Mouse (Mus musculus) stomach, embryonic 15.5 days (tissue): Measurements from ENCODE around the gene Lrp2bp. TPM values are rescaled to one million over a fixed set of nuclear protein-coding genes. Genes with fewer than 3 reads are reported as not detected.

Experiments used
- ATAC-seq: fragments of 200-750 bp; cut with Nextera tagmentation; 2 replicates; pipeline ENCODE4 v1.8.0; 2017; ENCODE audit warnings: low read depth, moderate number of reproducible peaks, moderate TSS enrichment; ENCODE audit not compliant: insufficient read depth, low FRiP score
- H3K27ac ChIP-seq: fragments of 300-500 bp; sonication (generic); 2 replicates; pipeline ENCODE4 v1.5.1; 2015; ENCODE audit warnings: mild to moderate bottlenecking, inconsistent platforms
- H3K27me3 ChIP-seq: fragments of 300-500 bp; sonication (generic); replicated peaks from 2 replicates; pipeline ENCODE4 v1.6.1; 2015; ENCODE audit warnings: inconsistent platforms
- H3K36me3 ChIP-seq: fragments of 300-500 bp; sonication (generic); 2 replicates; pipeline ENCODE4 v1.6.1; 2015; ENCODE audit warnings: inconsistent platforms
- H3K4me1 ChIP-seq: fragments of 300-500 bp; sonication (generic); 2 replicates; pipeline ENCODE4 v1.6.1; 2015; ENCODE audit warnings: inconsistent platforms
- H3K4me2 ChIP-seq: fragments of 300-500 bp; sonication (generic); 2 replicates; pipeline ENCODE4 v1.6.1; 2015; ENCODE audit warnings: mild to moderate bottlenecking, inconsistent platforms
- H3K4me3 ChIP-seq: fragments of 300-500 bp; sonication (generic); replicated peaks from 2 replicates; pipeline ENCODE4 v1.5.1; 2015; ENCODE audit warnings: inconsistent platforms
- H3K9ac ChIP-seq: fragments of 300-500 bp; sonication (generic); 2 replicates; pipeline ENCODE4 v1.6.1; 2015; ENCODE audit warnings: inconsistent platforms
- H3K9me3 ChIP-seq: fragments of 300-500 bp; sonication (generic); 2 replicates; pipeline ENCODE4 v1.6.1; 2016; ENCODE audit warnings: inconsistent platforms
- WGBS: fragments of 180-500 bp; shearing (Covaris S2); methylation state at CpG from one replicate; pipeline ENCODE4 v1.1.7; 2015; 5-methylcytosine and 5-hydroxymethylcytosine counted together
- polyA plus RNA-seq: library from polyadenylated mRNA; unstranded; fragments of >200 nt; fragmentation: Nextera tagmentation; extraction: Ambion mirVana; gene quantifications from 2 replicates; pipeline ENCODE4 v1.2.1, GENCODE M21; 2015

Gene Lrp2bp
- polyA plus RNA-seq, 1 experiment from 2014 or later = 0.50 TPM

DNA sequence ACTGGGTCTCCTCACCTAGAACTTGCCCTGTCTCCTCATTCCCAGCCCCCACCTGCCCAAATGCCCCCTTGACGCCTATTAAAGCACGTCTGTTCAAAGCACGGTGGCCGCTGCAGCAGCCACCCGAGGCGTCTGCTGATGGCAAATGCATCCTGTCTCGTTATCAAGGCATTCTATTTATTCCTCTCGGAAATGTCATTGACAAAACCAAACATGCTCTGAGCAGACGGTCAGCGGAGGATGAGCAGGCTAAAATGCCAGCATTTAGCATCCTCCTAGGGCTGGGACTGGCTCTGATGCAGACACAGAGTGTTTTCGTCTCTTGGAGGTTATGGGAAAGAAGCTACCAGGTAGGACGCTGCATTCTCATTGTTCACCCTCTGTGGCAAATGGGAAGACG is 41.2 kb downstream of the Lrp2bp start:
- Histone ChIP-seq H3K4me1 (no peaks in the 10 kb centered on the region), H3K9ac (no peak overlapping the region), H3K27ac (no peak overlapping the region), H3K27me3 (no peaks in the 10 kb centered on the region), H3K4me3 (no peak overlapping the region), H3K9me3 (no peaks in the 10 kb centered on the region), H3K36me3 (no peaks in the 10 kb centered on the region), H3K4me2 (no peak overlapping the region)
- 77% methylated on average over 13 of the region's 13 CpGs for WGBS
- ATAC-seq = no peak

DNA sequence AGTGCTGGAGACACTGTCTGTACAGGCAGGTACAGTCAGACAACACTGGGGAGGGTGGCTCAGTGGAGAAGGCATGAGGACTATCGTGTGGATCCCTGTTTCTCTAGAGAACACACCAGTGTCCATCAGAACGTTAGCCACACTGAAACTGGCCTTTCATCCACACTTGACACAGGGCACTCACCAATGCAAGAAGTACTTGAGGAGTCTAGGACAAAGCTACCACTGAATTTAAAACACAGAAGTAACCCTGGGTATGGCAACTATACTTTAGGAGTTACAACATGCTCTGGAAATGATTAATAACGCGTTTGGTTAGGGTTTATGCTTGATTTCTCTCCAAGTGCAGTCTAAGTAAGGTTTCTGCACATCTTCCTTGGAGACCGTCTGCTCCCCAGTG is 73.7 kb downstream of the Lrp2bp start:
- Histone ChIP-seq H3K36me3 (no peaks in the 10 kb centered on the region), H3K9ac (no peak overlapping the region), H3K4me1 (no peaks in the 10 kb centered on the region), H3K27ac (no peak overlapping the region), H3K27me3 (no peaks in the 10 kb centered on the region), H3K9me3 (no peaks in the 10 kb centered on the region), H3K4me2 (no peak overlapping the region), H3K4me3 (no peak overlapping the region)
- 91% methylated on average over 5 of the region's 5 CpGs for WGBS
- ATAC-seq = no peak

DNA sequence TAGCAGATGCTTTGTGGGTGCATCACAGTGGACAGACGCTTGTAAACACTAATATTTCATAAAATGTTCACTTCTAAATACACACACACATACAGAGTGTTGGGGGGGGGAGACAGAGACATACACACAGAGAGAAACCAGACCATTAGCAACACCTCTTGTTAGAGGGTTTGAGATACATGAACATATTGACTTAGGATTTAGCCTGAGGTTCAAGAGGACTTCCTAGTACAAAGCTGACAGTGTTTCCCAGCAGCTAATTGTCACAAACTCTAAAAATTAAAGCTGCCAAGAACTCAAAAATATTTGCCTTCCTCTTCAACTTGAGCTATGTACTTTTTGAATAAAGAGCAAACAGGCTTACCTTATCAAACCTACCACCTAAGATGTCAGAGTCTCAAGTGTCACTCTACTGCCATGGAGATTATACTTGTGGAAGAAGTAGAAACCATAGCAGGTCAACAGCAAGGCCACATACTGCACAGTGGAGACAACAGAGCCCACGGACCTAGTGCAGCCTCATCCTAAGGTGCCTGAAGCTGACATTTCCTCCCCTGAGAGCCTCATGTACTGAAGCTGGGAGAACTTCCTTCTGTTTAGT is 74.5 kb downstream of the Lrp2bp start:
- WGBS = 53% methylated on average over 2 of the region's 2 CpGs

DNA sequence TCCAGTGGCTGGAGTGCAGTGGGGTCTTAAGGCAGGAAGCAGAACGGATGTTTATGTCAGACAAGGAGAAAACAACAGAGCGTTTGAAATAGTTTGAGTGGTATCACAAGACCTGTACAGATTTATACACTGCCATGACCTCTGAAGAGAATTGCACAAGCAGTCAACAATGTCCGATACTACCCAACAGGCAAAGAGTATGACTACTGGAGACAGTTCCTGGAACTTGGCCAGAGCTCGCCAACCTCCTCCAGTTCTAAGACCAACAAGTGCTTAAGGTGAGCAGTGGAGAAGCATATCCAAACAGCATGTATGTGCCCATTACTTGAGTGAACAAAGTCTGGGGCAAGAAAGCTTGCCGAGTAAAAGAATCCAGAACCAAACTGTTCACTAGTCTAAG is 76.1 kb downstream of the Lrp2bp start:
- ATAC-seq = no peak
- no peaks in the 10 kb centered on the region for H3K36me3 ChIP-seq
- 85% methylated on average over 5 of the region's 5 CpGs for WGBS

More for the DNA sequence above, 74.5 kb downstream of the Lrp2bp start:
- Histone ChIP-seq H3K9ac (no peak overlapping the region), H3K36me3 (no peaks in the 10 kb centered on the region), H3K4me1 (no peaks in the 10 kb centered on the region), H3K27me3 (no peaks in the 10 kb centered on the region), H3K27ac (no peak overlapping the region), H3K4me2 (no peak overlapping the region), H3K4me3 (no peak overlapping the region), H3K9me3 (no peaks in the 10 kb centered on the region)
- ATAC-seq = no peak

DNA sequence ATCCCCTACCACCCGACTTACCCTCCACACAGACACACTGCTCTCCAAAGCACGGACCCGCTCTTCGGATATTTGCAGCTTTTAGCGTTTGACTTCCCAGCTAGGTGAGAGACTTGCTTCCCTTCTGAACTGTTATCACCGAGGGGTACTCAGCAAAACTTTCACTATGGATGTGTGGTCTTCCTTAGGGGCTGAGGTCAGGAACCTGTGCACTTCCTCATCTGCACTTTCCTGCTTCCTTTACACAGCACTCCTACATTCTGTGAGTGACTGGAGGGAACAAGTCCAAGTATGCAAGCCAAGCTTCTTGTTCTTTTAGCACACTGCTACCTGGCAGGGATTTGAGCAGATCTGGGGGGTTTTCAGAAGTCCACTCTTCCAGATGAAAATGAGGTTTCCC is 79.8 kb downstream of the Lrp2bp start:
- H3K4me1 ChIP-seq = no peaks in the 10 kb centered on the region
- no peaks in the 10 kb centered on the region for H3K9me3 ChIP-seq
- no peak overlapping the region for H3K9ac ChIP-seq
- H3K36me3 ChIP-seq = no peaks in the 10 kb centered on the region
- no peaks in the 10 kb centered on the region for H3K27me3 ChIP-seq
- WGBS = 76% methylated on average over 6 of the region's 6 CpGs
- ATAC-seq = no peak
- H3K4me3 ChIP-seq = no peak overlapping the region
- H3K27ac ChIP-seq = no peak overlapping the region
- no peak overlapping the region for H3K4me2 ChIP-seq

More for the DNA sequence above, 76.1 kb downstream of the Lrp2bp start:
- Histone ChIP-seq H3K9me3 (no peaks in the 10 kb centered on the region), H3K4me1 (no peaks in the 10 kb centered on the region), H3K9ac (no peak overlapping the region), H3K27me3 (no peaks in the 10 kb centered on the region), H3K4me3 (no peak overlapping the region), H3K27ac (no peak overlapping the region), H3K4me2 (no peak overlapping the region)

Other genes starting within 250 kb of the Lrp2bp start
- 146 and 158 TPM in 2 replicates for gene Pdlim3, start 113.8 kb upstream of the Lrp2bp start, polyA plus RNA-seq
- not detected in 2 replicates for gene Ccdc110, start 64.7 kb upstream of the Lrp2bp start, polyA plus RNA-seq
- 3.8 and 4.1 TPM in 2 replicates for gene 1700029J07Rik, start 24.1 kb upstream of the Lrp2bp start, polyA plus RNA-seq
- 93.2 and 96.1 TPM in 2 replicates for gene Ufsp2, start 23.8 kb upstream of the Lrp2bp start, polyA plus RNA-seq
- 30.8 and 31.8 TPM in 2 replicates for gene Ankrd37, start 6.4 kb downstream of the Lrp2bp start, polyA plus RNA-seq
- 21.4 and 27.4 TPM in 2 replicates for gene Cfap97, start 152.5 kb downstream of the Lrp2bp start, polyA plus RNA-seq
- 7.1 and 7.5 TPM in 2 replicates for gene Snx25, start 152.9 kb downstream of the Lrp2bp start, polyA plus RNA-seq
- gene Slc25a4, start 212.0 kb downstream of the Lrp2bp start, polyA plus RNA-seq = 404 and 410 TPM in 2 replicates